Mouse (Mus musculus) left cerebral cortex, adult 9 months (tissue): ENCODE measurements around the gene Gpr84.
"Not testable (repeated sequence)": the region's sequence is repeated elsewhere in the genome, so short reads cannot be mapped to it uniquely, and the experiment has no call there.

ENCODE experiments used
- DNase-seq, 2 experiments: peaks; one replicate each; pipeline ENCODE4 v3.0.0; 2022; ENCODE audit warnings: low spot score in 2 of 2

Gpr84 gene

GRCm38 (mm10) chr15:103285778-103286417, 24.5 kb downstream of the Gpr84 start:
- DNase-seq = no peak

GRCm38 (mm10) chr15:103284647-103285046, 25.8 kb downstream of the Gpr84 start:
- DNase-seq = no peak

- DNase-seq = no peak
These were observed 26.3 kb downstream of the Gpr84 start for GRCm38 (mm10) chr15:103284066-103284465.

GRCm38 (mm10) chr15:103281465-103282205, 28.8 kb downstream of the Gpr84 start:
- DNase-seq = no peak

- no peak for DNase-seq
These were observed 29.5 kb downstream of the Gpr84 start for GRCm38 (mm10) chr15:103280817-103281464.

- DNase-seq = no peak
These were observed 30.7 kb downstream of the Gpr84 start for GRCm38 (mm10) chr15:103279750-103280149.

GRCm38 (mm10) chr15:103277949-103278348, 32.5 kb downstream of the Gpr84 start:
- no peak for DNase-seq

GRCm38 (mm10) chr15:103275943-103276342, 34.5 kb downstream of the Gpr84 start:
- not testable (repeated sequence) for DNase-seq

- peak; percentile 99 for DNase-seq
These were observed 37.8 kb downstream of the Gpr84 start, which contains the start of gene Copz1 for GRCm38 (mm10) chr15:103272419-103273279. TSS of gene Copz1 (plus strand) at chr15:103272714.

- DNase-seq = no peak
These were observed 41.5 kb downstream of the Gpr84 start for GRCm38 (mm10) chr15:103268903-103269302.

- DNase-seq = no peak
These were observed 45.6 kb downstream of the Gpr84 start for GRCm38 (mm10) chr15:103264794-103265193.

- no peak for DNase-seq
These were observed 50.4 kb downstream of the Gpr84 start for GRCm38 (mm10) chr15:103259989-103260388.

GRCm38 (mm10) chr15:103259162-103259561, 51.2 kb downstream of the Gpr84 start:
- DNase-seq = no peak
